Mouse (Mus musculus) MEL (cell line): Measurements from ENCODE around the gene Crygd.

Source experiments
- CTCF ChIP-seq, 3 experiments: IDR thresholded peaks in 2 of 3; conservative IDR thresholded peaks in 1 of 3; 2 replicates each; pipeline ENCODE4 v1.5.1; 2011 to 2012; ENCODE audit warnings: low read length in 3 of 3, low read depth in 2 of 3, mild to moderate bottlenecking in 2 of 3, improper control_type of control experiment in 1 of 3, inconsistent platforms in 1 of 3, mixed read lengths in 1 of 3, moderate library complexity in 1 of 3; ENCODE audit not compliant: control insufficient read depth in 1 of 3, insufficient read depth in 1 of 3, poor library complexity in 1 of 3, severe bottlenecking in 1 of 3
- EP300 ChIP-seq, 2 experiments: IDR thresholded peaks; 2 replicates each; pipeline ENCODE4 v1.6.1; 2011; ENCODE audit warnings: improper control_type of control experiment in 2 of 2, low read length in 2 of 2, low read depth in 1 of 2, mild to moderate bottlenecking in 1 of 2
- GABPA ChIP-seq: IDR thresholded peaks from 2 replicates; pipeline ENCODE4 v1.6.1; 2012; ENCODE audit warnings: low read depth, mild to moderate bottlenecking, inconsistent platforms, low read length, improper control_type of control experiment, moderate library complexity
- MAX ChIP-seq: IDR thresholded peaks from 2 replicates; pipeline ENCODE4 v1.6.1; 2011; ENCODE audit warnings: low read length, improper control_type of control experiment
- MAZ ChIP-seq: IDR thresholded peaks from 2 replicates; pipeline ENCODE4 v1.6.1; 2012; ENCODE audit warnings: low read depth, mild to moderate bottlenecking, inconsistent platforms, low read length, improper control_type of control experiment
- MXI1 ChIP-seq: IDR thresholded peaks from 2 replicates; pipeline ENCODE4 v1.6.1; 2011; ENCODE audit warnings: mild to moderate bottlenecking, low read depth, low read length, improper control_type of control experiment
- POLR2A ChIP-seq, 2 experiments: IDR thresholded peaks; 2 replicates each; pipeline ENCODE4 v1.6.1; 2011 to 2012; ENCODE audit warnings: low read length in 2 of 2, mild to moderate bottlenecking in 2 of 2, control low read depth in 1 of 2, improper control_type of control experiment in 1 of 2, low read depth in 1 of 2, moderate library complexity in 1 of 2; ENCODE audit not compliant: control insufficient read depth in 1 of 2, insufficient read depth in 1 of 2, poor library complexity in 1 of 2
- POLR2AphosphoS2 ChIP-seq: IDR thresholded peaks from 2 replicates; pipeline ENCODE4 v1.6.1; 2011; ENCODE audit warnings: low read length, improper control_type of control experiment
- RAD21 ChIP-seq: IDR thresholded peaks from 2 replicates; pipeline ENCODE4 v1.6.1; 2011; ENCODE audit warnings: mild to moderate bottlenecking, low read depth, low read length, improper control_type of control experiment
- TAL1 ChIP-seq: IDR thresholded peaks from 2 replicates; pipeline ENCODE4 v1.6.1; 2012; ENCODE audit warnings: mild to moderate bottlenecking, inconsistent platforms, low read length, moderate library complexity, mixed read lengths
- USF2 ChIP-seq, 2 experiments: IDR thresholded peaks; 2 replicates each; pipeline ENCODE4 v1.6.1; 2011 to 2012; ENCODE audit warnings: improper control_type of control experiment in 2 of 2, low read length in 2 of 2, borderline replicate concordance in 1 of 2, inconsistent platforms in 1 of 2, low read depth in 1 of 2, mild to moderate bottlenecking in 1 of 2; ENCODE audit not compliant: insufficient read depth in 1 of 2
- ZKSCAN1 ChIP-seq: IDR thresholded peaks from 2 replicates; pipeline ENCODE4 v1.6.1; 2012; ENCODE audit warnings: low read depth, mild to moderate bottlenecking, inconsistent platforms, low read length, improper control_type of control experiment, moderate library complexity

GRCm38 (mm10) chr1:65112807-65113196 lies 49.5 kb upstream of the Crygd start:
- TF ChIP-seq POLR2AphosphoS2 (no peak), CTCF (IDR thresholded peaks at IDR 0.05 in 2 of 3, conservative IDR thresholded peaks at IDR 0.05 in 1 of 3; ENCODE audit: control insufficient read depth in 1 of 3, insufficient read depth in 1 of 3, low read depth in 2 of 3, low read length in 3 of 3, poor library complexity in 1 of 3, severe bottlenecking in 1 of 3) (no peak), RAD21 (no peak), POLR2A (IDR thresholded peaks at IDR 0.05; ENCODE audit: control insufficient read depth in 1 of 2, insufficient read depth in 1 of 2, low read depth in 1 of 2, low read length in 2 of 2, poor library complexity in 1 of 2) (no peak), TAL1 (no peak), USF2 (IDR thresholded peaks at IDR 0.05; ENCODE audit: borderline replicate concordance in 1 of 2, insufficient read depth in 1 of 2, low read depth in 1 of 2, low read length in 2 of 2) (no peak), GABPA (no peak), MAZ (no peak), MXI1 (no peak), MAX (no peak), EP300 (IDR thresholded peaks at IDR 0.05; ENCODE audit: low read depth in 1 of 2, low read length in 2 of 2) (no peak), ZKSCAN1 (no peak)
